Mouse (Mus musculus): ENCODE data around the gene Suz12. TPM values are rescaled to one million over a fixed set of nuclear protein-coding genes. Genes with fewer than 3 reads are reported as not detected.
"Not testable (repeated sequence)": the region's sequence is repeated elsewhere in the genome, so short reads cannot be mapped to it uniquely, and the experiment has no call there.

The Suz12 gene
- total RNA-seq (2022) = 10 to 100 TPM; 35.1 to 45.0 (median 42.2) TPM

- DNase-seq (ENCODE audit: low spot score in 2 of 2) = peak; percentile 90 to 91
These were observed at the start of gene Suz12 for GRCm38 (mm10) chr11:79992592-79993355. Suz12 (plus strand) TSS chr11:79993106.

- DNase-seq (ENCODE audit: low spot score in 2 of 2) = no peak
These were observed 49.8 kb upstream of the Suz12 start for GRCm38 (mm10) chr11:79943136-79943535.

DNA sequence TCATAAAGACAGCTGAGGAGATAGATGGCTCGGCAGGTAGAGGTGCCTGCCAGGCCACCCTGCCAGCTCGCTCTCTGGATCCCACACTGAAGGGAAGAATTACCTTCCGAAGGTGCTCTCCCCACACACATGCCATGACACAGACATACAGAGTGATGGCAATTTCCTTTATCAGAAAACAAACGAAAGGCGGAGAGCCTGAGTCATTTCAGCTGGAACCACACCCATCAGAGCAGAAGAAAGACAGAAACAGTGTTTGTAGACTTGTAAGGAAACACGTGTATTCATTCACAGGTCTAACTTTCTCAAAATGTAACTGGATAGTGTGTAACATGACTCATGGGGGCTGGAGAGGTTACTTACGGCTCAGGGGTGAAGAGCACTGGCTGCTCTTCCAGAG is 49.3 kb upstream of the Suz12 start:
- DNase-seq (ENCODE audit: low spot score in 2 of 2) = no peak

GRCm38 (mm10) chr11:79947265-79947664 is 45.6 kb upstream of the Suz12 start:
- no peak for DNase-seq (ENCODE audit: low spot score in 2 of 2)

- DNase-seq (ENCODE audit: low spot score in 2 of 2) = no peak
These were observed 31.4 kb upstream of the Suz12 start for GRCm38 (mm10) chr11:79961346-79962124.

GRCm38 (mm10) chr11:79962125-79962876 is 30.6 kb upstream of the Suz12 start, which contains the start of gene Utp6:
Utp6 (minus strand) TSS chr11:79962390.
- peak; percentile 95 to 97 for DNase-seq (ENCODE audit: low spot score in 2 of 2)

DNA sequence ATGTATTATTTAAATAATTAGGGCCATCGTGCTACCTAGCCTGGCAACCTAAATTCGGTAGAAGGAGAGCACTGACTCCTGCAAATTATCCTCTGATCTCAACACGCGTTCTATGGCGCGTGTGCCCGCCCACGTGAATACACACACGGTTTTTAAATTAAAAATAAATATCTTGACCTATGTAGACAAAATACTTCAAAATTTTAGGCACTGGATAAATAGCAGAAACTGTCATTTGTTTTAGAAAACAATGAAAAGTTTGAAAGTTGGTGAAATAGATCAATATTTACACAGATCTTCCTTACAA is 30.1 kb upstream of the Suz12 start:
- DNase-seq (ENCODE audit: low spot score in 2 of 2) = no peak

- no peak for DNase-seq (ENCODE audit: low spot score in 2 of 2)
These were observed 29.5 kb upstream of the Suz12 start for GRCm38 (mm10) chr11:79963212-79963974.

DNA sequence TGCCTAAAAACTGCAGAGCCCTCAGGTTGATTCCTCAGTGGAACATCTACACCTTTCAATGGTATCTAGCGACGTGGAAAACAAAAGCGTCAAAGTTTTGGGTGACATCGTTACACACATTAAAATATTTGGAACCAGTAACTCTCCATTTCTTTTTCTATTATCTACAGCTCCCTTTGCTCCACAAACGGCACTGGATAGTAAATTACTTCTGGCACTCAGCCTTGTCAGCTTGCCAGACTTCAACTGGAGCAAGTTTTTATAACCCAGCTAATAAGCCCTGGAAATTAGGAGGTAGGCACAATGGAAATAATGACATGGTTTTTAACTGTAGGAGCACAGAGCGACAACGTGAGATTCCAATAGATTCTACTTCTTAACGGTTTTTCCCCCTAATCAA is 27.0 kb upstream of the Suz12 start:
- DNase-seq (ENCODE audit: low spot score in 2 of 2) = peak; percentile 39 to 55

DNA sequence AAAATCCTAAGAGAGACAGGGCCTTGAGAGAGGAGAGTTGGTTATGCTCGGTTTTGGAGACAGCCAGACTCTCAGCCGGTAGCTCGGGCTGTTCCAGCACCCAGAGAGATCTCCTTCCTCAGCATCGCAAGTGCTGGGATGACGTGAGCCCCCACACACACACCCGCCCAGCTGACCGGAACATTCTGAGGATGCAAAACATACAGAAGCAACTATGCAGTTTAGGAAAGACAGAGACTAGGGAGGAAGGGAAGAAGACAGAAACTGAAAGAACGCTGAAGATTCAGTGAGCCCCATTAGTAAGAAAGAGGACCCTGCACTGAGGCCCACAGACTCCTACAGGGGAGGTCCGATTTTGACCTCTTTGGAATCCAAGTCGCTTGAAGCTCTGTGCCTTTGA is 25.2 kb upstream of the Suz12 start:
- DNase-seq (ENCODE audit: low spot score in 2 of 2) = no peak

DNA sequence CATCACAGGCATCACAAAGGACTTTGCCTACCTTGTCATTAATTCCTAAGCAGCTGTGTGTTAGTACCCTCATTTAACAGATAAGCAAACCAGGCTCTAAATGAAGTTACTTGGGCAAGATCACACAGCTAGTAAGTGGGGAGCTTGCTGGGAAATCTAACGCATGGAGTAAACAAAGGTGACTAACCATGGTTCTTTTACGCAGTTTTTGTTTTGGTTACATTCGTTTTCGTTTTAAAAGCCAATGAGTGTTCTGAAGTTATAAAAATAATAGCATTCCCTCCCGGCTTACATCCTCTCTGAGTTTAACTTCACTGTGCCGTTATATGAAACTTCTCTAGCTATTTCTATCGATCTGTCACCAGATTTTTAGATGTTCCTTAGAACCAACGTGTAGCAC is 19.8 kb upstream of the Suz12 start:
- no peak for DNase-seq (ENCODE audit: low spot score in 2 of 2)

DNA sequence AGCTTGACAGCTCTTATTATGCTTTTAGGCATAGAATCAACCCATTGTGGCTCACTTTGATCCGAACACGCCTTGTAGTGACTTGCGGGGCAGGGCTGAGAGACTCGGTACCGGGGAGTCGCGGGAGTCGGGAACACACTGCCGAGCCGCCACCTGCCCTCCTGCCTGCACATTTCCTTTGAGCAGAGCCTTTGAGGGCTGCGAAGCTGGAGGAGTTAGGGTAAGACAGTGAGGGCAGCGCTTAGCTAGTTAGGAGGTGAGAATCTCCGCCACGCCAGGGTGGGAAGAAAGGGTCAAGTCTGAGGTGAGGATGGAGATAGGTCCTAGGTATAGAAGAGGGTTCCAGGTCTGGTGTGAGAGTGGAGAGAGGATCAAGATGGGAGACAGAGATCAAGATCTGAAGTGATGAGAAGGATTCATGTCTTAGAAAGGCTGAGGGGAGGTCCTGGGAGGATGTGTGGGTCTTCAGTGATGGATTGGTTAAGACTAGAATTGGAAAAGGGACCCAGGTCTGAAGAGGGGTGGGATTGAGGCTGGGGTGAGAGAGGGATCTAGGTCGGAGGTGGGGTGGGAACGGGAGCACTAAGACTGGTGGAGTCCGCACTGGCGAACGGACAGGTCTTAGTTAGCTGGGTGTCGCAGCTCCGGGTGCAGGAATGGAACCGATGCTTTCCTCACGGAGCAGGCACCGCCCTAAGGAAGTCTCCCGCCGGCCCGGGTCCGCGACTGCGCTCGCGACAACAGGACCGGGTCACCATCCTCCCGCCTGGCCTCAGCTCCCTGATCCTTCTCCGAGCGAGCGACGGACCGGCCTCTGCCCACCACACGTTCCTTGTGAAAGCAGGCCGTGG is 19.1 kb upstream of the Suz12 start:
- DNase-seq (ENCODE audit: low spot score in 2 of 2) = peak in 1 of 2 experiments; percentile 10

DNA sequence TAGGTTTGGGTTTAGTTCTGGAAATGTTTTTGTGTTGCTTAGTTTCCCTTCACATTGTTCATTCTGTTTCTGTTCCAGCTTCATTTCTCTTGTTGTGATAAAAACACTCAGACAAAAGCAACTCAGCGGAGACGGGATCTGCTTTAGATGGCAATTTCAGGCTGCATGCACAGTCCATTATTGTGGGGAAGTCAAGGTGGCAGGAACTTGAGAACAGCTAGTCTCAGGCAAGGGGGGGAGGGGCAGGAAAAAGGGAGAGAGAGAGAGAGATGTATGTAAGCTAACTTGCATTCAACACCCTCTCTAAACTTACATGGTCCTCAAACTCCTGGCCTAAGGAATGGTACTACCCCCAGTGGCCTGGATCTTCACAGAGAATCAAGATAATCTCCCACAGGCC is 17.5 kb upstream of the Suz12 start:
- no peak for DNase-seq (ENCODE audit: low spot score in 2 of 2)

- DNase-seq (ENCODE audit: low spot score in 2 of 2) = no peak
These were observed 16.7 kb upstream of the Suz12 start for GRCm38 (mm10) chr11:79976222-79976621.

- not testable (repeated sequence) for DNase-seq (ENCODE audit: low spot score in 2 of 2)
These were observed 16.3 kb upstream of the Suz12 start for GRCm38 (mm10) chr11:79976645-79977044.

GRCm38 (mm10) chr11:79977061-79977460 is 15.8 kb upstream of the Suz12 start:
- not testable (repeated sequence) for DNase-seq (ENCODE audit: low spot score in 2 of 2)

DNA sequence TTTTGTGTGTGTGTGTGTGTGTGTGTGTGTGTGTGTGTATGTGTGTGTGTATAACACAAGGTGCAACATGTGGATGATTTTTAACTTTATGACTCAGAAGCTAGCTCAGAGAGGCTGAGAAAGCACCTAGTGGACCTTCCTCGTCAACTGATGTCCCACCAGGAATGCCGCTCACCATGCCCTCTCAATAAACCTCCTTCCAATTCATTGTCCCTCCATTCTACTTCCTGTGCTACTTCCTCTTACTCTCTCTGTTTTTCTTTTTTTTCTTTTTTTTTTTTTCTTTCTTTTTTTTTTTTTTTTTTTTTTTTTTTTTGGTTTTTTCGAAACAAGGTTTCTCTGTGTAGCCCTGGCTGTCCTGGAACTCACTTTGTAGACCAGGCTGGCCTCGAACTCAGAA is 15.2 kb upstream of the Suz12 start:
- not testable (repeated sequence) for DNase-seq (ENCODE audit: low spot score in 2 of 2)

- no peak for DNase-seq (ENCODE audit: low spot score in 2 of 2)
These were observed 6.0 kb upstream of the Suz12 start for GRCm38 (mm10) chr11:79986886-79987285.

- no peak for DNase-seq (ENCODE audit: low spot score in 2 of 2)
These were observed 5.0 kb upstream of the Suz12 start for GRCm38 (mm10) chr11:79987896-79988295.

DNA sequence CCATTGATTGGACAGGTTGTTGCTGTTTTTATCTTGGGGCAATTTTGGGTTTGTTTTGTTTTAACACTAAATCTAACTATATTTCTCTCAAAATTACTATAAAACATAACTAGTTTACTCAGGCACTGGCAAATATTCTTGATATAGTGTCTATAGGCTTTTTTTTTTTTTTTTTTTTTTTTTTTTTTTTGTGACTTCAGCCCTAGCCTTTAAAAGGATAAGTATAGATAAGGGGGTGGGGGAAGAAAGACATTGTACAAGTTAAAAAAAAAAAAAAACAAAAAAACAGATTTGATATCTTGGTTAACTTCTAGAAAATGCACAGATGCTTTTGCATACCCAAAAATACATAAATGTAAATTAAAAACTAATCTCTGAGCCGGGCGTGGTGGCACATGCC is 2.8 kb upstream of the Suz12 start:
- DNase-seq (ENCODE audit: low spot score in 2 of 2) = no peak
